Mouse (Mus musculus): ENCODE measurements at regions not wholly inside any gene's neighbourhood (a gene's known extent, or its start where the extent isn't known, plus 50 kb on each side); places are given as distances from the start of the nearest gene placed in this dataset.

DNA sequence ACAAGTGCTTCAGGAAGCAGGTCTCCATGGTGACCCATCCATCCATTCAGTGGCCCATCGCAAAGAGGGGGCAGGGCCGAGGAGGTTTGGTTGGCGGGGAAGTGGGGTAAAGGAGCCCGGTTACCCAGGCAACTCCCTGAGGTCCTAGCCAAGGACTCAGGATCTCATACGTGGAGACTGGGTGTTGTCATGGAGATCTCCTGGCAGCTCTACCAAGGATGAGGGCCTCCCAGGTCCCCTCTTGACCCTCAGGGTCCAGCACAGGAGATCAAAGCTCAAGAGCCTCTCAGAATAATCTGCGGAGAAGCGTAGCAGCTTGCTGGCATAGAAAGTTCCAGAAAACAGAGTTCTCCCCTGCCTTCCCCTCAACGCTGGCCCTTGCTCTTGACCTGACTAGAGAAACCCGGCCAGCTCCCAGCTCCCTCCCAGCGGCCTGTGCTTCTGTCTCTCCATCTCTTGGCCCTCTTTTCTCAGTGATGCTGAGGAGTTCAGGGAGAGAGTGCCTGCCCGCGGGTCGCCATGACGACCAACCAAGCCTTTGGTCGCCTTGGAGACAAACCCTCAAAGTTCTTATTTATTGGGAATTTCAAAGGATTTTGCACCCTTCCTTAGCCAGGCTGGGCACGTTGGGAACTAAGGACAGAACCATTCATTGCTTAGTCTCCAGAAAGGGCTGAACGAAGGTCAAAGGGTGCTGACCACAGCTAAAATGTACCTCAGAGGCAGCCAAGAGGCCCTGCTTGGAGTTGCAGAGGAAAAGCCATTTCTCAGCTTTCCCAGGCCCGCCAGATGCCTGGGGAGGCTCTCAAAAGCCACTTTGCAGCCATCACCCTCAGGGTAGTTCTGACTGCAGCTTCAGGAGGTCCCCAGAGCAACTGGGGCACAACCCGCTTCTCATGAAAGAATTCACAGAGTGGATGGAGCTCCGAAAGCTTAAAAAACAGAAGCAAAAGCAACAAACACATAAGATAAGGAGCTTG, 60.0 kb downstream of the Ubiad1 start:
- POLR2A ChIA-PET = no interaction called here
- ATAC-seq (no peak), DNase-seq (ENCODE audit: low read depth, low spot score) (no peak)
- H3K27me3 ChIP-seq = peaks cover 8% of the 10 kb centered on the region
- in situ Hi-C loops (cut with MboI; ENCODE audit: low pct_unique_long_range_greater_than_20kb) = no loop called here
- TF ChIP-seq CTCF (IDR thresholded peaks at IDR 0.05) = no peak
- CTCF ChIA-PET = no interaction called here

GRCm38 (mm10) chr4:148380562-148380961, 64.0 kb downstream of the Ubiad1 start:
- no peak for TF ChIP-seq CTCF (IDR thresholded peaks at IDR 0.05)
- POLR2A ChIA-PET = no interaction called here
- peaks cover 8% of the 10 kb centered on the region for H3K27me3 ChIP-seq
- ATAC-seq (no peak), DNase-seq (ENCODE audit: low read depth, low spot score) (no peak)
- CTCF ChIA-PET = no interaction called here
- in situ Hi-C loops (cut with MboI; ENCODE audit: low pct_unique_long_range_greater_than_20kb) = no loop called here

DNA sequence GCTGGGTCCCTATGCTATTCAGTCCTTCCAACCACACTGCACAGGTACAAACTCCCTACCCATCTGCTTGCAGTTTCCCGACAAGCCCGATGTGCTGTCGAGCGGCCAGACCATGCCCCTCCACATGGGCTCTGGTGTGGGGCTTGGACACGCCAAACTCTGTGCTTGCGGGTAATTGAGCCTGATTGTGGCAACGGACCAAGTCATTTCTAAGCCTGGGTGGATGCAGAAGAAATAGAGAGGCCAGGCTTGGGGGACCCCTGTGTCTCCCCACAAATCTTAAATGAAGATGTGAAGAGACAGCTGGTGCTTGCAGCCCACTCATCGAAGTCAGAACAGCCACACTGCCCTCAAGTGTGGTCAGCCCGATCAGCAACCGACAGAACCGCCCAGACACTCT, 66.1 kb downstream of the Ubiad1 start:
- DNase-seq (ENCODE audit: low read depth, low spot score) (no peak), ATAC-seq (no peak)
- ChIA-PET CTCF (no interaction called here), POLR2A (no interaction called here)
- TF ChIP-seq CTCF (IDR thresholded peaks at IDR 0.05) = no peak
- in situ Hi-C loops (cut with MboI; ENCODE audit: low pct_unique_long_range_greater_than_20kb) = no loop called here
- H3K27me3 ChIP-seq = no peaks in the 10 kb centered on the region

GRCm38 (mm10) chr4:148377368-148377767, 67.2 kb downstream of the Ubiad1 start:
- ChIA-PET POLR2A (no interaction called here), CTCF (no interaction called here)
- no peak for TF ChIP-seq CTCF (IDR thresholded peaks at IDR 0.05)
- H3K27me3 ChIP-seq = no peaks in the 10 kb centered on the region
- no peak for DNase-seq (ENCODE audit: low read depth, low spot score)
- in situ Hi-C loops (cut with MboI; ENCODE audit: low pct_unique_long_range_greater_than_20kb) = no loop called here
- no peak for ATAC-seq

DNA sequence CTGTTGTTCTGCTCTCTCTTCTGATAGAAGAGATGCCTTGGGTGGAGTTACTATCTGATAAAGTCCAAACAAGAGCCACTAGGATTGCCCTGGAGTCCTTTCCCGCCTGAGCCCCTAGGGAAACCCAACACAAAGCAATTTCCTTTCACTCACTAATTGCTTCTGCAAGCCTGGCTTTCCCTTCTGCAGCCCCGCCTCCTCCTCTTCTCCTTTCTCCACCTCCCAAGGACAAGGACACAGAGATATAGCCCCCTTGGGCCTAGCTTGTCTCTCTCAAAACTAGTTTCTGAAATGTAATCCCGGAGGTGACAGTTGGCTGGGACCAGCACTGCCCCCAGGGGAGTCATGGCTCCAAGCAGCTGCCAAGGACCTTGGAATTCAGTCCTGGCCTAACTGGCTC, 68.1 kb downstream of the Ubiad1 start:
- no peak for DNase-seq (ENCODE audit: low read depth, low spot score)
- ChIA-PET POLR2A (no interaction called here), CTCF (no interaction called here)
- H3K27me3 ChIP-seq = no peaks in the 10 kb centered on the region
- no peak for ATAC-seq
- in situ Hi-C loops (cut with MboI; ENCODE audit: low pct_unique_long_range_greater_than_20kb) = no loop called here
- TF ChIP-seq CTCF (IDR thresholded peaks at IDR 0.05) = no peak

GRCm38 (mm10) chr4:148371489-148371888, 73.1 kb downstream of the Ubiad1 start:
- in situ Hi-C loops (cut with MboI; ENCODE audit: low pct_unique_long_range_greater_than_20kb) = no loop called here
- no peak for ATAC-seq
- DNase-seq (ENCODE audit: low read depth, low spot score) = no peak
- no peaks in the 10 kb centered on the region for H3K27me3 ChIP-seq
- POLR2A ChIA-PET = no interaction called here
- CTCF ChIA-PET = no interaction called here
- no peak for TF ChIP-seq CTCF (IDR thresholded peaks at IDR 0.05)

DNA sequence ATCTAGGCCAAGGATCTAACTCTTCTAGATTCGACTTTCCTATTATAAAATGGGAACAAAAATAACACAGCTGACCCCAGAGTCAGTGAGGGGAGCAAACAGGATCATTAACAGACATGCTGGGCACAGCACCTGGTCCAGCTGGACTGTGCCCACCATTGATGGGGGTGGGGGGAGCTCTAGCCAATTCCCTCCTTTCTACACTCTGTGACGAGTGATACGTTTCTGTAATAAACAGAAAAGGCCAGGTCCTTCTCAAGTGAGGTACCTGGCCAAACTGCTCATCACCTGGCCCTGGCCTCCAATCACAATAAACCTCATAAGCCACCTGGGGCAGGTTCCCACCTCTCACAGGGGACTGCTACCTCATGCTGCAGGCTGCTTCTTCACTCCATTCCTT, 76.9 kb downstream of the Ubiad1 start:
- TF ChIP-seq CTCF (IDR thresholded peaks at IDR 0.05) = no peak
- DNase-seq (ENCODE audit: low read depth, low spot score) = no peak
- in situ Hi-C loops (cut with MboI; ENCODE audit: low pct_unique_long_range_greater_than_20kb) = no loop called here
- ChIA-PET CTCF (no interaction called here), POLR2A (interaction anchor here (0.6 kb wide), 1 partner anchor 54 kb away, joined by 3 read pairs; no protein-coding TSS in a partner anchor)
- ATAC-seq = no peak
- no peaks in the 10 kb centered on the region for H3K27me3 ChIP-seq

DNA sequence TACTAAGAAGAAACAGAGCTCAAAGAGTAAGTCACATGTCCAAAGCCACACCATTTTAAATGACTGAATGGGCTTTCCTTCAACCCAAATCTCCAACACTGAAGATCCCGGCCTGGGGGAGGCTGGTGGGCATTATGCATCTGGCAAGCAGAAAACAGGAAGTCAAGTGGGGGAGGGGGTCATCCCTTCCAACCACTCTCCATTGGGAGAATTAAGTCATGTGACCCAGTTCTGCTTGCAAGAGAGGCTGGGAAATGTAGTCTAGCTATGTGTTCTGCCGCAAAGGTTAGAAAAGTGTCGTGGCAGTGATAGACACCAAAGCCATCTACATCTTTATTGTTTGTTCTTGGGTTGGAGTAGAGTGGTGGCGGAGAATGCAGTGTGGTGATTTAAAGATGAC, 78.0 kb upstream of the Disp3 start:
- ATAC-seq = no peak
- ChIA-PET POLR2A (no interaction called here), CTCF (no interaction called here)
- no peaks in the 10 kb centered on the region for H3K27me3 ChIP-seq
- in situ Hi-C loops (cut with MboI; ENCODE audit: low pct_unique_long_range_greater_than_20kb) = no loop called here
- DNase-seq (ENCODE audit: low read depth, low spot score) = no peak
- no peak for TF ChIP-seq CTCF (IDR thresholded peaks at IDR 0.05)

- ChIA-PET CTCF (no interaction called here), POLR2A (no interaction called here)
- in situ Hi-C loops (cut with MboI; ENCODE audit: low pct_unique_long_range_greater_than_20kb) = no loop called here
- DNase-seq (ENCODE audit: low read depth, low spot score) = no peak
- no peaks in the 10 kb centered on the region for H3K27me3 ChIP-seq
- ATAC-seq = no peak
- TF ChIP-seq CTCF (IDR thresholded peaks at IDR 0.05) = no peak
Observed at GRCm38 (mm10) chr4:148363366-148364121, 75.8 kb upstream of the Disp3 start.

GRCm38 (mm10) chr4:148360931-148361330, 73.2 kb upstream of the Disp3 start:
- ATAC-seq (no peak), DNase-seq (ENCODE audit: low read depth, low spot score) (no peak)
- no peak for TF ChIP-seq CTCF (IDR thresholded peaks at IDR 0.05)
- POLR2A ChIA-PET = interaction anchor here (1.2 kb wide), 1 partner anchor 142 kb away, joined by 5 read pairs; no protein-coding TSS in a partner anchor
- CTCF ChIA-PET = no interaction called here
- no peaks in the 10 kb centered on the region for H3K27me3 ChIP-seq
- in situ Hi-C loops (cut with MboI; ENCODE audit: low pct_unique_long_range_greater_than_20kb) = no loop called here

GRCm38 (mm10) chr4:148358336-148358735, 70.6 kb upstream of the Disp3 start:
- POLR2A ChIA-PET = no interaction called here
- no peak for TF ChIP-seq CTCF (IDR thresholded peaks at IDR 0.05)
- CTCF ChIA-PET = no interaction called here
- no peak for DNase-seq (ENCODE audit: low read depth, low spot score)
- in situ Hi-C loops (cut with MboI; ENCODE audit: low pct_unique_long_range_greater_than_20kb) = no loop called here
- no peak for ATAC-seq
- H3K27me3 ChIP-seq = no peaks in the 10 kb centered on the region

Data from Patski (cell line).